Mouse (Mus musculus): Measurements from ENCODE around the gene Slc12a6.

GRCm38 (mm10) chr2:112285031-112285390, 19.4 kb downstream of the Slc12a6 start:
- TF ChIP-seq MAX (IDR thresholded peaks at IDR 0.05) (no peak), CTCF (IDR thresholded peaks at IDR 0.05; ENCODE audit: control insufficient read depth, insufficient read depth, insufficient read length) (no peak), MYOD1 (IDR thresholded peaks at IDR 0.05; ENCODE audit: control insufficient read depth, insufficient read length, low read depth) (no peak), USF1 (IDR thresholded peaks at IDR 0.05; ENCODE audit: low read depth) (no peak)

All from C2C12 (cell line).